Comparison of ENCODE assay signal across 8 mouse cellular contexts in genomic region chr8:108759511-108760330, GRCm38 (mm10).
DNase-seq lines count a peak whose midpoint lies in the region; ATAC-seq lines count a peak whose summit lies in the region.

No protein-coding gene starts in this region.

- H3K4me3 ChIP-seq in liver, embryonic 12.5 days, result no peak overlapping the region
- no peak overlapping the region for H3K4me3 ChIP-seq in forebrain, embryonic 12.5 days (replicated peaks)
- peak overlapping the region; percentile 5; the same call in 1 of the 2 replicates for H3K4me3 ChIP-seq in limb, embryonic 13.5 days

- no peak overlapping the region for H3K4me2 ChIP-seq in liver, embryonic 12.5 days
- peak overlapping the region; percentile 28 for H3K4me2 ChIP-seq in forebrain, embryonic 12.5 days
- peak overlapping the region; percentile 40 for H3K4me2 ChIP-seq in limb, embryonic 13.5 days (replicated peaks)

- ATAC-seq in liver, embryonic 12.5 days, result no peak
- peak; percentile 34 for ATAC-seq in forebrain, embryonic 12.5 days (ENCODE audit: low FRiP score)
- ATAC-seq in limb, embryonic 13.5 days (ENCODE audit: low FRiP score, low read depth), result no peak
- ATAC-seq in monocyte, adult 5-6 weeks (replicated peaks; ENCODE audit: insufficient number of reproducible peaks, low FRiP score, low TSS enrichment, poor library complexity, severe bottlenecking), result 0 out of 2 replicates have a peak, but pooled peaks have one; percentile 16

- H3K36me3 ChIP-seq in liver, embryonic 12.5 days, result no peaks in the 10 kb centered on the region
- H3K36me3 ChIP-seq in forebrain, embryonic 12.5 days (replicated peaks), result no peaks in the 10 kb centered on the region
- no peaks in the 10 kb centered on the region for H3K36me3 ChIP-seq in limb, embryonic 13.5 days

- 66% methylated on average over 15 of the region's 15 CpGs for WGBS in liver, embryonic 12.5 days (ENCODE audit: insufficient replicate concordance)
- WGBS in forebrain, embryonic 12.5 days, result 49% methylated on average over 15 of the region's 15 CpGs
- 40% methylated on average over 15 of the region's 15 CpGs for WGBS in limb, embryonic 13.5 days

- H3K27ac ChIP-seq in liver, embryonic 12.5 days, result no peak overlapping the region
- H3K27ac ChIP-seq in forebrain, embryonic 12.5 days, result peak overlapping the region; percentile 80
- peak overlapping the region; percentile 80 for H3K27ac ChIP-seq in limb, embryonic 13.5 days

- no peaks in the 10 kb centered on the region for H3K27me3 ChIP-seq in liver, embryonic 12.5 days (replicated peaks)
- 0 out of 2 replicates have a peak, but pooled peaks cover 4% of the 10 kb centered on the region for H3K27me3 ChIP-seq in forebrain, embryonic 12.5 days
- no peaks in the 10 kb centered on the region for H3K27me3 ChIP-seq in limb, embryonic 13.5 days

- no peaks in the 10 kb centered on the region for H3K9me3 ChIP-seq in liver, embryonic 12.5 days (replicated peaks)
- no peaks in the 10 kb centered on the region for H3K9me3 ChIP-seq in forebrain, embryonic 12.5 days
- H3K9me3 ChIP-seq in limb, embryonic 13.5 days, result no peaks in the 10 kb centered on the region

- DNase-seq in liver, result peak; percentile 65
- DNase-seq in c-Kit-positive CD71-negative TER-119-negative erythroid progenitor cells, embryonic 14.5 days (ENCODE audit: low read depth), result peak; percentile 53
- peak; percentile 61 for DNase-seq in hindlimb bud, embryonic 11.5 days (ENCODE audit: extremely low spot score, low read depth, low spot score)
- peak; percentile 28 to 76 for DNase-seq in thymus, postnatal 10 days (ENCODE audit: low spot score in 2 of 2)

- peaks cover 35% of the 10 kb centered on the region for H3K4me1 ChIP-seq in liver, embryonic 12.5 days
- H3K4me1 ChIP-seq in forebrain, embryonic 12.5 days, result peaks cover 77% of the 10 kb centered on the region
- peaks cover 90% of the 10 kb centered on the region for H3K4me1 ChIP-seq in limb, embryonic 13.5 days

- no peak overlapping the region for H3K9ac ChIP-seq in liver, embryonic 12.5 days
- no peak overlapping the region for H3K9ac ChIP-seq in forebrain, embryonic 12.5 days
- H3K9ac ChIP-seq in limb, embryonic 13.5 days, result peak overlapping the region; percentile 48; the same call in 1 of the 2 replicates

Comparison
In these comparisons a context has a peak if more than half of its experiments do, and no peak if none do; other contexts are left out.
1. ATAC-seq: peak in forebrain, embryonic 12.5 days (single experiment) and monocyte, adult 5-6 weeks (single experiment); none in liver, embryonic 12.5 days (single experiment) and limb, embryonic 13.5 days (single experiment).
2. Peak in every context shown above with its lines, with median percentiles within 50 percentile points of each other: DNase-seq.